Mouse (Mus musculus) liver, embryonic 13.5 days (tissue): ENCODE measurements around the gene Htr1d. TPM values are rescaled to one million over a fixed set of nuclear protein-coding genes. Genes with fewer than 3 reads are reported as not detected.
A peak's percentile ranks its signal among the peaks of the same experiment; 100 is the strongest.

ENCODE experiments used
- ATAC-seq: fragments of 200-750 bp; cut with Nextera tagmentation; 2 replicates; pipeline ENCODE4 v1.8.0; 2017; ENCODE audit warnings: low read depth, mild to moderate bottlenecking, moderate number of reproducible peaks, moderate library complexity
- DNase-seq: peaks from one replicate; pipeline ENCODE4 v3.0.0; 2022
- H3K27ac ChIP-seq: fragments of 300-500 bp; sonication (generic); 2 replicates; pipeline ENCODE4 v1.5.1; 2015; ENCODE audit warnings: moderate library complexity, mild to moderate bottlenecking, inconsistent platforms
- H3K27me3 ChIP-seq: fragments of 300-500 bp; sonication (generic); 2 replicates; pipeline ENCODE4 v1.6.1; 2015; ENCODE audit warnings: mild to moderate bottlenecking, inconsistent platforms
- H3K36me3 ChIP-seq: fragments of 300-500 bp; sonication (generic); 2 replicates; pipeline ENCODE4 v1.6.1; 2015; ENCODE audit warnings: mild to moderate bottlenecking, inconsistent platforms
- H3K4me1 ChIP-seq: fragments of 300-500 bp; sonication (generic); replicated peaks from 2 replicates; pipeline ENCODE4 v1.6.1; 2015; ENCODE audit warnings: inconsistent platforms
- H3K4me2 ChIP-seq: fragments of 300-500 bp; sonication (generic); 2 replicates; pipeline ENCODE4 v1.6.1; 2015; ENCODE audit warnings: inconsistent platforms, mild to moderate bottlenecking, moderate library complexity
- H3K4me3 ChIP-seq: fragments of 300-500 bp; sonication (generic); replicated peaks from 2 replicates; pipeline ENCODE4 v1.5.1; 2015; ENCODE audit warnings: mild to moderate bottlenecking, inconsistent platforms
- H3K9ac ChIP-seq: fragments of 300-500 bp; sonication (generic); 2 replicates; pipeline ENCODE4 v1.6.1; 2015; ENCODE audit warnings: mild to moderate bottlenecking, inconsistent platforms
- H3K9me3 ChIP-seq: fragments of 300-500 bp; sonication (generic); replicated peaks from 2 replicates; pipeline ENCODE4 v1.6.1; 2016; ENCODE audit warnings: inconsistent platforms
- WGBS: fragments of 180-500 bp; shearing (Covaris S2); methylation state at CpG from one replicate; pipeline ENCODE4 v1.1.7; 2015; ENCODE audit not compliant: insufficient replicate concordance; 5-methylcytosine and 5-hydroxymethylcytosine counted together
- polyA plus RNA-seq: library from polyadenylated mRNA; unstranded; fragments of >200 nt; fragmentation: Nextera tagmentation; extraction: Ambion mirVana; gene quantifications from 2 replicates; pipeline ENCODE4 v1.2.1, GENCODE M21; 2015

Gene Htr1d
- polyA plus RNA-seq, 1 experiment from 2014 or later = not detected

DNA sequence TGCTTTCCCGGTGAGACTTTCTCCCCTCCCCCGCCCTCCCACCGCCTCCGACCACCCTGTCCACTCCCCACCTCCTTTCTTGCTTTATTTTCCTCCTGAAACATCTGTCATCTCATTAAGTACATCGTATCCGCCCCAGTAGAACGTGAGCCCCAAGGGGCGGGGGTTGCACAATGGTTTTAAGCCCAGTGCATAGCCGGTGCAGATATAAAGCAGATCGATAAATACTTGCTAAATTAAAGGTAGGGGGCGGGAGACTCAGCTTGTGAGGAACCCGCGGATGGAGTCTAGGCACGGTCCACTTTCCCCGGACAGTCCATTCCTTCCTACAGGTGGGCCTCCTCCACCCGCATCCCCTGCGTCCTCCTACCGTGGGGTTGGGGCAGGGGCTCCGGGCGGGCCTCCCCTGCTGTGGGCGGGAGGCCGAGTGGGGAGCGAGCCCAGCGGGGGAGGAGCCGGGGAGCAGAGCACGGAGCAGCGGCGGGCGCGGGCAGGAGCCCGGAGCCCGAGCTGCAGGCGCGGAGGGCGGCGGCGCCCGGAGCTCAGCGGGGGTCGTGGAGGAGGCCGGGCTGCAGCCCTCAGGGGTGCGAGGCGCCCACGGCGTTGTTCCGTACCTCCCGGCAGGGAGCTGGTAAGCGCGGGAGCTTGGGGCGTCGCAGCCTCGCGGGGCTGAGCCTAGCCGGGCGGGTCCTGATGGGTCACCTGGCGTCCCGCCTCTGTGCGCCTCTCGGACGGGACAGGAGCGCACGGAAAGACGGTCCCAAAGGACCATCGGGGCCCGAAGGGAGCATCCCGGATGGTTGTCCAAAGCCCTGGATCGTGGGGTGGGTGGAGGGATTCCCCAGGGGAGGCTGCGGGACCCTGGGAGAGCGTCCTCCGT lies 1.0 kb downstream of the Htr1d start:
- H3K4me1 ChIP-seq = peaks cover 11% of the 10 kb centered on the region; the same call in 1 of the 2 replicates
- H3K9me3 ChIP-seq = no peaks in the 10 kb centered on the region
- H3K27me3 ChIP-seq = peaks cover 67% of the 10 kb centered on the region
- ATAC-seq = no peak
- peak overlapping the region; percentile 67 for H3K4me2 ChIP-seq
- WGBS = 2% methylated on average over 70 of the region's 70 CpGs
- no peak overlapping the region for H3K9ac ChIP-seq
- DNase-seq = no peak
- no peaks in the 10 kb centered on the region for H3K36me3 ChIP-seq
- no peak overlapping the region for H3K27ac ChIP-seq
- peak overlapping the region; percentile 48 for H3K4me3 ChIP-seq

GRCm38 (mm10) chr4:136425000-136425288 lies 1.6 kb downstream of the Htr1d start:
- Histone ChIP-seq H3K4me2 (peak overlapping the region; percentile 67), H3K9ac (no peak overlapping the region), H3K27ac (no peak overlapping the region), H3K27me3 (peaks cover 62% of the 10 kb centered on the region), H3K4me1 (peaks cover 11% of the 10 kb centered on the region; the same call in 1 of the 2 replicates), H3K4me3 (peak overlapping the region; percentile 48), H3K9me3 (no peaks in the 10 kb centered on the region), H3K36me3 (no peaks in the 10 kb centered on the region)
- 6% methylated on average over 15 of the region's 15 CpGs for WGBS
- DNase-seq (no peak), ATAC-seq (no peak)

GRCm38 (mm10) chr4:136430609-136431375 lies 7.5 kb downstream of the Htr1d start:
- DNase-seq = no peak
- Histone ChIP-seq H3K4me2 (no peak overlapping the region), H3K36me3 (no peaks in the 10 kb centered on the region), H3K4me3 (no peak overlapping the region), H3K27me3 (peaks cover 12% of the 10 kb centered on the region), H3K27ac (no peak overlapping the region), H3K9ac (no peak overlapping the region), H3K9me3 (no peaks in the 10 kb centered on the region), H3K4me1 (no peaks in the 10 kb centered on the region)
- ATAC-seq = no peak
- WGBS = 43% methylated on average over 11 of the region's 11 CpGs

DNA sequence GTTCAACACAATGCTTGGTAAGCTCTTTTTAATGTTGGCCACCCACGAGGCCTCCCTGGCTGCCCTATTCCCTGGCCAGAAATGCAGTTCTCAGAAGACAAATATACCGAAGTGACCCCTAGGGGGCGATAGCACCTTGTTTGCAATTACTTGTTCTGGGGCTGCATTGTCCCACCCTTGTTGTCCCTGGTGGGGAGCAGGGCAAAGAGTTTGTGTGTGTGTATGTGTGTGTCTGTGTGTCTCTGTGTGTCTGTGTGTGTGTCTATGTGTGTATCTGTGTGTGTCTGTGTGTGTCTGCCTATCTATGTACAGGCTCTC lies 8.0 kb downstream of the Htr1d start:
- no peak for ATAC-seq
- 1% methylated on average over 3 of the region's 3 CpGs for WGBS

GRCm38 (mm10) chr4:136434029-136434428 lies 10.7 kb downstream of the Htr1d start:
- no peak overlapping the region for H3K4me3 ChIP-seq
- no peak for DNase-seq
- no peak overlapping the region for H3K9ac ChIP-seq
- H3K27ac ChIP-seq = no peak overlapping the region
- no peaks in the 10 kb centered on the region for H3K36me3 ChIP-seq
- WGBS = 81% methylated on average over 4 of the region's 4 CpGs
- H3K4me1 ChIP-seq = no peaks in the 10 kb centered on the region
- H3K4me2 ChIP-seq = no peak overlapping the region
- H3K9me3 ChIP-seq = no peaks in the 10 kb centered on the region
- no peak for ATAC-seq
- no peaks in the 10 kb centered on the region for H3K27me3 ChIP-seq

More for the DNA sequence above, 8.0 kb downstream of the Htr1d start:
- H3K4me3 ChIP-seq = no peak overlapping the region
- peaks cover 7% of the 10 kb centered on the region for H3K27me3 ChIP-seq
- no peaks in the 10 kb centered on the region for H3K9me3 ChIP-seq
- no peaks in the 10 kb centered on the region for H3K4me1 ChIP-seq
- peak; percentile 40 for DNase-seq
- no peak overlapping the region for H3K27ac ChIP-seq
- H3K4me2 ChIP-seq = no peak overlapping the region
- H3K36me3 ChIP-seq = no peaks in the 10 kb centered on the region
- no peak overlapping the region for H3K9ac ChIP-seq

GRCm38 (mm10) chr4:136439106-136439505 lies 15.8 kb downstream of the Htr1d start:
- H3K27me3 ChIP-seq = no peaks in the 10 kb centered on the region
- no peak for DNase-seq
- H3K36me3 ChIP-seq = no peaks in the 10 kb centered on the region
- no peak overlapping the region for H3K27ac ChIP-seq
- H3K4me2 ChIP-seq = no peak overlapping the region
- WGBS = 70% methylated on average over 4 of the region's 4 CpGs
- no peak overlapping the region for H3K4me3 ChIP-seq
- H3K4me1 ChIP-seq = no peaks in the 10 kb centered on the region
- no peaks in the 10 kb centered on the region for H3K9me3 ChIP-seq
- no peak overlapping the region for H3K9ac ChIP-seq
- ATAC-seq = no peak

DNA sequence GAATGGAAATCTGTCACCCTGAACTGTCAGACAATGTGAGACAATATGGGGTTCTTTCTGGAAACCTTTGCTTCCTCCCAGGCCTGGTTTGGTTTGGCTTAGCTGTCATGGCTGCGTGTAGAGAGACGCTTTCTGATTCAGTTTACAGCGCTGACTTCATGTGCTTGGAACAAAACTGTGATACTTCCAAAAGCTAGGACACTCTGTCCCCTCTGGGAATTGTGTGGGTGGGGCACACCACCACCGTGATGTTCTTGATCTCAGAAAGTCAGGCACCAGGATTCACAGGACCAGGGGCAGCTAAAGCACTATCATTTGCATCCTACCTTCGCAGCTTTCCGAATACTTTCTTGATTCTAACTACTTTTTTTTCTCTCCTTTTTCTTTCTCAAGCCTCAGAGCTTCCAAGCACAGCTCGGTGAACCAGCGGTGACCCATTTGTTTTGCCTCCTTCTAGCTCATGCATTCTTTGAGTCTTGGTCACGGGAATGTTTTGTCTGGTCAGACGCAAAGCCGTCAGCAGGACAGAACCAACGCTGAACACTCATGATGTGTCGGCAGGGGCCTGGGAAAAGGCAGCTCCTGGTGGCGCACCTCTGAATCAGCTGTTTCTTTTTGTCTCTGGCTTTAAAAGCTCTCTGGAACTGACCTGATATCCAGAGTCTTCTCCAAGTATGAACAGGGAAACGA lies 18.2 kb downstream of the Htr1d start:
- H3K27me3 ChIP-seq = no peaks in the 10 kb centered on the region
- H3K9me3 ChIP-seq = no peaks in the 10 kb centered on the region
- H3K4me2 ChIP-seq = no peak overlapping the region
- no peak overlapping the region for H3K9ac ChIP-seq
- H3K27ac ChIP-seq = no peak overlapping the region
- no peak overlapping the region for H3K4me3 ChIP-seq
- no peaks in the 10 kb centered on the region for H3K4me1 ChIP-seq
- WGBS = 75% methylated on average over 15 of the region's 15 CpGs
- no peaks in the 10 kb centered on the region for H3K36me3 ChIP-seq
- ATAC-seq = no peak
- DNase-seq = no peak

DNA sequence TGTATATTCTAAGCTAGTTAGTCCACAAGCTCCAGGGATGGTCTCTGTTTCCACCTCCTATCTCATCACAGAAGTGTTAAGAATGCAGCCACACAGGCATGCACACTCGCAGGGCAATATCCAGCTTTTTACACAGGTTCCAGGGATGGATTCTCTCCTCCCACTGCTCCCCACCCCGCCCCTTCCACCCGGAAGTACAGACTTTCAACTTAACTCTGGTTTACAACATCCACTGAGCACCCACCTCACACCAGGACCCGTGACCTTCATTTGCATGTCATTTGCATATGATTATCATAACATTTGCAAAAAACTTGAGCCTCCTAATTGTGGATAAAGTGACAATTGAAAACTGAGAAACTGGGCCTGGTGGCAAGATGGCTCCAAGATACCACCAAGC lies 21.2 kb downstream of the Htr1d start:
- Histone ChIP-seq H3K9ac (no peak overlapping the region), H3K27me3 (no peaks in the 10 kb centered on the region), H3K9me3 (no peaks in the 10 kb centered on the region), H3K27ac (no peak overlapping the region), H3K4me3 (no peak overlapping the region), H3K4me2 (no peak overlapping the region), H3K36me3 (no peaks in the 10 kb centered on the region), H3K4me1 (no peaks in the 10 kb centered on the region)
- ATAC-seq (no peak), DNase-seq (no peak)
- 60% methylated on average over 4 of the region's 4 CpGs for WGBS

DNA sequence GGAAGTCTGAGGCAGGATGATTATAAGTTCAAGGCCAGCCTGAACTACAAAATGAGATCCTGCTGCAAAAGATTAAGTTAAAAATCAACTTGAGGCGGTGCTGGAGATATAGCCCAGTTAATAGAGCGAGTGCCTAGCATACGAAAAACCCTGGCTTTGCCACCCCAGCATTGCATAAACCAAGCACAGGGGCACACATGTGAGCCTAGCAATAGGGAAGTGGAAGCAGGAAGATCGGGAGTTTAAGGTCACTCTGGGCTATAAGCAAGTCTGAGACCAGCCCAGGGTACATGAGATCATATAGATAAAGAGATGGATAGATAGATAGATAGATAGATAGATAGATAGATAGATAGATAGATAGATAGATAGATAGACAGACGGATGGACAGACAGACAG lies 26.5 kb downstream of the Htr1d start:
- no peak overlapping the region for H3K27ac ChIP-seq
- WGBS = 63% methylated on average over 5 of the region's 5 CpGs
- no peaks in the 10 kb centered on the region for H3K27me3 ChIP-seq
- H3K4me2 ChIP-seq = no peak overlapping the region
- no peaks in the 10 kb centered on the region for H3K9me3 ChIP-seq
- DNase-seq (no peak), ATAC-seq (no peak)
- peaks cover 10% of the 10 kb centered on the region for H3K4me1 ChIP-seq
- no peaks in the 10 kb centered on the region for H3K36me3 ChIP-seq
- H3K4me3 ChIP-seq = no peak overlapping the region
- H3K9ac ChIP-seq = no peak overlapping the region

- H3K4me3 ChIP-seq = no peak overlapping the region
- no peaks in the 10 kb centered on the region for H3K9me3 ChIP-seq
- H3K27ac ChIP-seq = no peak overlapping the region
- H3K4me2 ChIP-seq = no peak overlapping the region
- peaks cover 14% of the 10 kb centered on the region for H3K4me1 ChIP-seq
- WGBS = 77% methylated on average over 4 of the region's 4 CpGs
- no peaks in the 10 kb centered on the region for H3K36me3 ChIP-seq
- ATAC-seq = no peak
- H3K9ac ChIP-seq = no peak overlapping the region
- H3K27me3 ChIP-seq = no peaks in the 10 kb centered on the region
- no peak for DNase-seq
Observed at GRCm38 (mm10) chr4:136450271-136450670, 26.9 kb downstream of the Htr1d start.

GRCm38 (mm10) chr4:136451564-136451963 lies 28.2 kb downstream of the Htr1d start:
- H3K9me3 ChIP-seq = no peaks in the 10 kb centered on the region
- H3K4me2 ChIP-seq = no peak overlapping the region
- H3K9ac ChIP-seq = no peak overlapping the region
- WGBS = 12% methylated on average over 6 of the region's 6 CpGs
- H3K4me1 ChIP-seq = peaks cover 14% of the 10 kb centered on the region
- DNase-seq (no peak), ATAC-seq (peak; percentile 52; the same call in 1 of the 2 replicates)
- H3K4me3 ChIP-seq = no peak overlapping the region
- peak overlapping the region; percentile 48 for H3K27ac ChIP-seq
- no peaks in the 10 kb centered on the region for H3K36me3 ChIP-seq
- no peaks in the 10 kb centered on the region for H3K27me3 ChIP-seq
